Mouse (Mus musculus): ENCODE measurements around the gene Fhit. TPM values are rescaled to one million over a fixed set of nuclear protein-coding genes. Genes with fewer than 3 reads are reported as not detected.

Fhit gene
- 14.7 and 21.1 TPM in 2 replicates for polyA plus RNA-seq (2021; fragmentation: Nextera tagmentation)
- long read RNA-seq, experiment 1, partial matches to known transcripts, result 0 of 1 reads
- long read RNA-seq, experiment 1, other reads (novel, unspliced or antisense), result 1 of 1 reads
- long read RNA-seq, experiment 2, partial matches to known transcripts, result 0 of 1 reads
- long read RNA-seq, experiment 2, other reads (novel, unspliced or antisense), result 1 of 1 reads

GRCm38 (mm10) chr14:11161751-11162231, at the start of gene Fhit:
Gene Fhit (minus strand): TSS chr14:11162035.

Other genes starting within 250 kb of the Fhit start
- 3.1 and 4.4 TPM in 2 replicates for gene Gm3839, start 194.7 kb upstream of the Fhit start, polyA plus RNA-seq (2021; fragmentation: Nextera tagmentation)

All from left cerebral cortex, adult 6 months (tissue).